Mouse (Mus musculus) urinary bladder, adult 18-20 months (tissue): ENCODE results near the gene Apex1.
"Not testable (repeated sequence)": the region's sequence is repeated elsewhere in the genome, so short reads cannot be mapped to it uniquely, and the experiment has no call there.

Source experiments
- DNase-seq, 2 experiments: peaks; one replicate each; pipeline ENCODE4 v3.0.0; 2022; ENCODE audit warnings: low spot score in 2 of 2, mixed read lengths in 2 of 2

Gene Apex1

DNA sequence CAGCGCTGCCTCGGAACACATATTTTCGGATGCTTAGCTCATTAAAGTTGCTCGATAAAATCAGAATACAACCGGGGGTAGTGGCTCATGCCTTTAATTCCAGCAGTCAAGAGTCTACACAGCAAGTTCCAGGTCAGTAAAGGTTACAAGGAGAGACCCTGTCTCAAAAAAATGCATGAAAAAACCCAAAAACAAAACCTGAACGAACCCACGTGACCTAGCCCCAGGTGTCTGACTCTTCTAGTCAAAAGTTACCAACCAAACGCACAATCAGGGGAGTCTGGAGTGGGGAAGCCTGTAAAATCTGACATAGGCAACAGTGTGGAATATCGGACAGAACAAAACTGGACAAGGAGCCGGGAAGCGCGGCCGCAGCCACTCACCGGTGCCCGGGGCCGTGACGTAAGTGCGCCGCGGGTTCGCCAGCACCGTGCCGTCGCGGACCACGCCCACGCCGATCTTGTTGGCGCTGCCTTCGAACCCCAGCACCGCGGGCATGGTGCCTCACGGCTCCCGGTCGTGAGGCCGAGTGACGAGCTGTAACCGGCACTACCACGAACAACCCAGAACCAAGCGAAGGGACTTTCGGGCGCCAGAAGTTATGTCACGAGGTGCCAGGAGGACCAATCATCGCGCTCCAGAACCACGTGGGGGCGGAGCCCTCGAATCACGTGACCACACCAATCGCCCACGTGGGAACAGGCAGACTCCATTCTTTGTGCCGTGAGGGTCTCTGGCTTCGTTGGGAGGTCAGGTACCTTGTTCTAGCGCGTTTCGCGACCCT lies at the start of gene Apex1, which contains the start of gene Osgep:
Apex1 (plus strand) TSS at position 688 of the 784 bp plus-strand sequence.
Osgep (minus strand) TSS at position 613 of the 784 bp plus-strand sequence.
- DNase-seq, result peak; percentile 93 to 97

- DNase-seq, result no peak
Measured at GRCm38 (mm10) chr14:50875175-50875574, 49.6 kb upstream of the Apex1 start.

GRCm38 (mm10) chr14:50875591-50876230 lies 49.1 kb upstream of the Apex1 start:
- DNase-seq, result no peak

DNA sequence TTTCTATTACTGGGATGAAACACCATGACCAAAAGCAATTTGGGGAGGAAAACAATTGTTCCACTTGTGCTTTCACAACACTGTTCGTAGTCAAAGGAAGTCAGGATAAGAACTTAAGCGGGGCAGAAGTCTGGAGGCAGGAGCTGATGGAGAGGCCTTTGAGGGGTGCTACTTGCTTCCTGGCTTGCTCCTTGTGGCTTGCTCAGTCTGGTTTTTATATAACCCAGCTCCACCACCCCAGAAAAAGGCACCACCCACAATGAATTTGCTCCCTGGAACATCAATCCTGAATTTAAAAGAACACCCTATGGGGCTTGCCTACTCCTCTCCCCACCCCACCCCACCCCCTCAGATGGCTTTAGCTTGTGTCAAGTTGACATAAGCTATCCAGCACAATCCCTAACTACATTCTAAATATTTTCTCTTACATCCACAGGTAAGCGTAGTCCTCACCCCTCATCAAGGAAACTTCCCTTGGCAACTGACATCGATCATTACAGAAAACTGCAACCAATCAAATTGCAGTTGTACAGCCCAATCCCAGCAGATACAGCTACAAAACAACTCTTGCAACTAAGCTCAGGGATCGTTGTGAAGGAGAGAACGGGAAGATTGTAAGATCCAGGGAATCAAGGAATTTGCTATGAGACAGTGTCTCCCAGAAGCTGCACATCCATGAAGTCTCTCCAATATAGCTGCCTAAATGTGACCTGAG lies 48.4 kb upstream of the Apex1 start:
- no peak for DNase-seq

DNA sequence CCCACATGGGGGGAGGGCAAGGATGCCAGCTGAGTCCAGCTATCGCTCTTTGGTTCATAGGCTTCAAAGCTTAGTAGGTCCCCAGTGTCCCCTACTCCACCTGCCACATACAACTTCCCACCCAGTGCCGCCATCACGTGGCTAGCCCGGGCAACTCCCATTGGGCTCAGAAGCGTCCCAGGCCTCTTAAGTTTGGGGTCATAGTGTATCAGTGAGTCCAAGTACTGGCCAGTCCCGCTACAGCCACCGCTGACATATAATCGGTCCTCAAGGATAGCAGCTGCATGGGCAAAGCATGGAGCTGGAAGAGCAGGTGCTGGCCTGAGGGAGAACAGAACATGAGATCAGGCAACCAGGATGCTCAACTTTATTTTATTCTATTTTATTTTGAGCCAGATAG lies 33.1 kb upstream of the Apex1 start:
- DNase-seq, result no peak

DNA sequence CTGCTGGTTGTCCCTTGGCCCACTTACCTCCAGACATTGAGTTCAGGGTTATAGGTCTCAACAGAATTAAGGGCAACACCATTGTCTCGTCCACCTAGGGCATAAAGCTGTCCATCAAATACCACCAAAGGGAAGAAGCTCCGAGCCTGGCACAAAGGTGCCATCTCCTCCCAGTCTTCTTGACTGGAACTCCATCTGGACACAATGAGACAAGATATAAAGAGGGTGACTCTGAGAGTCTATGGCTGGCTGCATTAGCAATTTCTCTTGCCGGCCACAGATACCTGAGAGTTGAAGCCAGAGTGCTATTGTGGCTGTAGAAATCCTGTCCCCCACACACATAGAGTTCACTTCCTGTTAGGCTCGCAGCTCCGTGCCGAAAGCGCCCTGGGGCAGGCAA lies 32.7 kb upstream of the Apex1 start:
- no peak for DNase-seq

DNA sequence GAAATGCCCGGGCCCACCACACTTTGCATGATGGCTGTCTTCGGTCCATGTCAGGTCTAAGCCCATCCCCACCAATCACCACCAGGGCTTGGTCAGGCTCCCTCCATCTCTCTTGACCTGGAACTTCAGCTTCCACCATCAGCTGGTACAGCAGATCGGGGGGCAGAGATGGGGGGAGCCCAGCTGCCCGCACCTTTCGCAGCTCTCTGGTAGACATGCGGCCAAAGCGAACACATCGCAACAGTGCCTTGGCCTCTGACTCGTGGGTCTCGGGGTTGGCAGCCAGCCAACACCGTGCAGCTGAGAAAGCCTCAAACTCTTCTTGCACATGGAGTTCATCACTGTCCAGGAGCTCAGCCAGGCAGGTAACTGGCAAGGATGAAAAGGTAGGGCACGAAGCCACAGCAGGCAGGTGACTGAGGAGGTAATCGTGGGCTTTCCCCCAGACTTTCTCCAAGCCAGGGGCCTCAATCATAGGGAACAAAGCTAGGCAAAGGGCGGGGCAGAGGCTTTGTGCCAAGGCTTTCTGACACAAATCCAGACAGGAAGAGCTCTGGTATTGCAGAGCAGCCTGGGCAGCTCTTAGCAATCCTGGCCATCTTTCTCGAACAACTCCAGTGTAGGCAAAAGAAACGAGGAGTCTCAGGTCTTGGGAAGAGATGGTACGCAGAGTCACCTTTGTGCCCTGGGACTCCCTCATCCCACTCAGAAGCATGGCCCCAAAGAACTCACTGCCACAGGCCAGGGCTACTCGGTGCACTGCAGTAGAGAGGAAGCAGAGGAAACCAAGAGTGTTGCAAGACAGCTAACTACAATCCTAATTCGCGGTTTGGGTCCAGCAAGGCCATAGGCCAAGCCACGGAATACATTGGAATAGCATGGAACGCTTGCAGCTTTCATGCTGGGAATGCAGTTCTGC lies 32.0 kb upstream of the Apex1 start:
- DNase-seq, result no peak

DNA sequence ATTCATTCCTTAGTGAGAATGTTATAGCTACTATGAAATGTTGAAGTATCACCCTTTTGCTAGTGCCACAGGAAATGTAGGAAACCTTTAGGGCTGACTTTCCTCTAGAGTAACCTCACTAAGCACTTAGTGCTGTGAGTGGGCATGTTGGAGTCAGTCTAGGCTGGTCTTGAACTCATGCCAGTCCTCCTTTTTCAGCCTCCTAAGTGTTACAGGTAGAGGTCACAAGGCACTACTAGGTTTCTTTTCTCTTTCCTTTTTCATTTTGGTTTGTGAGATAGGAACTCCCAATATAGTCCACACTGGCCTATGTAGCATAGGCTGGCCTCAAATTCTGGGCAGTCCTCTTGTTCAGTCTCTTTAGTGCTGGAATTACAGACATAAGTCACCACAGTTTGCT lies 29.4 kb upstream of the Apex1 start:
- no peak for DNase-seq

DNA sequence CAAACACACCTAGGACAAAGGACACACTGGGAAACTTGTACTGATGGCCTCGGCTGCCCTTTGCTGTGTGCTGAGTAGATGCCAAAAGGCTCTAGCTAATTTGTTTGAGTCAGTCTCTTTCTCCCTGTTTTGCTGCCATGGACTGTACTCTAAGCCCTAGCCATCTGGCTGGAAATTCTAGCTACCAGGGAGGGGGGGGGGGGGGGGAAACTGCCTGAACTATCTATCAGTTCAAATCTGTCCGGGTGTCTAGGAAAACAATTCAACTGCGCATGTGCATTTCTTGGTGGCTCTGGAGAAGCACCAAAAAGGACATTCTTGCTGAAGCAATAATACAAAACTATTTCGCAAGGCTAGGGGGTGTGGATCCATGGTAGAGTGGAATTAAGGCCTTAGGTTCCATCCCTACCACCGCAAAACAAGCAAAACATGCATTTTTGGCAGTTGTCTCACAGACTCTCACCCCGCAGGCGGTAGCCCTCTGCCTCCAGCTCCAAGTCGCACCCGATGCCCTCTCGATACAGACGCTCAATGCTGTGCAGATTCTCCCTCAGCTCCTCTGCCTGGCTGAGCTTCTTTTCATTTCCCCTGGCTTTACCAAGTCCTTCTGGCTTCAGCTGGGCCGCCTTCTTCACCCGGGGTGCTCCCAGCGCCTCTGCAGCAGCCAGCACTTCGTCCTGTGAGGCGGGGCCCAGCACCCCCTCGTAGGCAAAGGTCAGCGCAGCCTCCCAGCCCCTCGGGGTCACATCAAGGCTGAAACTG lies 28.6 kb upstream of the Apex1 start:
- peak; percentile 33 to 62 for DNase-seq

GRCm38 (mm10) chr14:50896747-50897373 lies 27.9 kb upstream of the Apex1 start:
- DNase-seq, result peak in 1 of 2 experiments; percentile 7

DNA sequence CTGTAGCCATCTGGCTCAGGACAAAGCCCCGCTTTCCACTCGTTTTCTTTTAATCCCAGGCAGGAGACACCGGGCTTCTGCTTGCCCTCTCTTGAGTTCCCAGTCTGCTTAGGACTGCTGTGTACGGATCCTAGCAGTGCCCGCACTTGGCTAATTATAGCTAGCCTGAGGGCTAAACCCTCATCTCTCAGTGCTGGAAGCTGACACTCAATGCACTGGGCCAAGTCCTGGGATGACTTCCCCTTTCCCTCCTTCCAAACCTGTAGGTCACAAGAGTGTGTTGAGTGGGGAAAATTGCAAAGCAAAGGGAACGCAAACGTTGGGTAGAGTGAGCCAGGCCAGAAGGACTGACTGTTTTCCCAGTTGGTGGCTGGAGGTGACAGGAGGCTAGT lies 27.4 kb upstream of the Apex1 start, which contains the start of gene Klhl33:
Klhl33 (minus strand) TSS at position 134 of the 392 bp plus-strand sequence.
- DNase-seq, result no peak

DNA sequence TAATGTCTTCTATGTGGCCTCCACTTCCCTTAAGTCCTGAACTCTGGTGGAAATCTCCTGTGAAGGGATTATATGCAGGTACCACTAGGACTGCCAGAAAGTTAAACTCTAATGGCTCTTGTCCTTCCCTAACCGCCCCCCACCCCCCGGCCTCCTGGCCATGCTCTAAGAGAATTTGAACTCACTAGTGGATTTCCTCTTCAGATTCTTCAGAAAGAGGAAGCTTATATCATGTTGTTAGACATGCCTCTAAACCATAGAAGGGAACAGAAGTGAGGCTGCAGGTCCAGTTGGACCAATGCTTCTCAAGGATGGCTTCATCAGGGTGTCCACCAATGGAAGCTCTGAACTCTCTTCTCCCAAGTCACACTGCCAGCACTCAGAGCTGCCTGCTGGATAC lies 26.8 kb upstream of the Apex1 start:
- DNase-seq, result not testable (repeated sequence)

GRCm38 (mm10) chr14:50903973-50904827 lies 20.6 kb upstream of the Apex1 start:
- no peak for DNase-seq

- DNase-seq, result no peak
Measured at GRCm38 (mm10) chr14:50904828-50905129, 20.0 kb upstream of the Apex1 start.

- not testable (repeated sequence) for DNase-seq
Measured at GRCm38 (mm10) chr14:50905327-50905726, 19.4 kb upstream of the Apex1 start.

- DNase-seq, result no peak
Measured at GRCm38 (mm10) chr14:50908126-50908525, 16.6 kb upstream of the Apex1 start.

DNA sequence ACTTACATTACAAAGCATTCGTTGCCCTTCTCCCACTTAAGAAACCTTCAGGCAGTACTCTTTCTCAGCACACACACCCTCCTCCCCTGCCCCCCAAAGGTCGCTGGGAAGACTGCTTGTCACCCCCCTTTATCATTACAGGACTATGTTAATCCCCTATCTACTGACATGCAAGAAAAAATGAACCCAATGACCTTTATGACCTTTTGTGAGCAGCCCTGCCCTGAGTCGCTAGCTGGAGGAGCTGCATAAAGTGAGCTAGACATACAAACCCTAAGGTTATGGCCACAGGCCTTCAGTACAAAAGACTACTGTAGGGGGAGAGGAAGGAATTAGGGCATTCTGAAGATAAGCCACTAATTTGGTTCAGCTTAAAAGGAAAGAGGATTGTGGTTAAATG lies 13.4 kb upstream of the Apex1 start:
- DNase-seq, result no peak

DNA sequence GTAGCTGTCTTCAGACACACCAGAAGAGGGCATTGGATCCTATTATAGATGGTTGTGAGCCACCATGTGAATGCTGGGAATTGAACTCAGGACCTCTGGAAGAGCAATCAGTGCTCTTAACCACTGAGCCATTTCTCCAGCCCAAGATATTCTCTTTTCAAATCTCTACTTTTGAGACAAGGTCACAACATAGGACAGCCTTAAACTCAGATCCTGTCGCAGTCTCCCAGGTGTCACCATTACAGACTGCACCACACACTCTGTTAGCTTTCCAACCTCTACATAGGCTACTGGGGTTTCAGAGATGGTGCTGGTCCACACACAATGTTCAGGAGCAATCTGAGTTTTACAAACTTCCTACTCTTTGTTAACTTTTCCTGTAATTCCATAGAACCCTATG lies 1.3 kb upstream of the Apex1 start:
- DNase-seq, result not testable (repeated sequence)
